Mouse (Mus musculus) frontal cortex, postnatal 36 days (tissue): ENCODE measurements at regions not wholly inside any gene's neighbourhood (a gene's known extent, or its start where the extent isn't known, plus 50 kb on each side); places are given as distances from the start of the nearest gene placed in this dataset.

Experiments used
- DNase-seq, 2 experiments: peaks; one replicate each; pipeline ENCODE4 v3.0.0; 2022; ENCODE audit warnings: low spot score in 2 of 2

DNA sequence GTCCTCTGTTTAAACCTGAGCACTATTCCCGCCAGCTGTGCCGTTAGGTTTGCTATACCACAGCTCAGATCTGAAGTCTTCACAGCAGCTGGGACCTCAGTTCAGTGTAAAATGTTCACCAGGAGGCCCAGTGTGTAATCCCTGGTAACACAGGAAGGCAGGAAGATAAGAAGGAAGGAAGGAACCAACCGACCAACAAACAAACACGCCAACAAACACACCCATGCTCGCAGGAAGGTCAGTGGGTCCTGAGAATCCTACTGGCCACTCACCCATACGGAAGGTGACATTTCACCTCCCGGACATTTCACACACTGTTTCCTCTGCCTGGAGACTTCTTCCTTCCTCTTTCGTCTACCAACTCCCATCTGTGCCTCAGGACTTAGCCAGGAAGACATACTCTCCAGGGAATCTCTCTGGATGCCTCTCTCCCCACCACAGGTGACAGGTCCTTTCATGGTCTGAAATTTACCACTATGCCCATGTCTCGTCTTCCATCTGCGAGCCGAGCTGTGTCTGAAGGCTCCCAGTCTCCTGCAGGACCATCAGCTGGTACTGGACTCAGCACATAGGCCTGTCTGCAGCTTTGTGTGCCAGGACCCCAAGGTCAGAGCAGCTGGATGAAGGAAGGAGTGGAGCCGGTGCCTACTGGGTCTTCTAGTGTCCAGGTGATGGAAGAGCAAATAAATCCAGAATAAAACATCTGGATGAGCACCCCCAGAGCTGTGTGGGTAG is 61.1 kb upstream of the Xpa start:
- DNase-seq: no peak

DNA sequence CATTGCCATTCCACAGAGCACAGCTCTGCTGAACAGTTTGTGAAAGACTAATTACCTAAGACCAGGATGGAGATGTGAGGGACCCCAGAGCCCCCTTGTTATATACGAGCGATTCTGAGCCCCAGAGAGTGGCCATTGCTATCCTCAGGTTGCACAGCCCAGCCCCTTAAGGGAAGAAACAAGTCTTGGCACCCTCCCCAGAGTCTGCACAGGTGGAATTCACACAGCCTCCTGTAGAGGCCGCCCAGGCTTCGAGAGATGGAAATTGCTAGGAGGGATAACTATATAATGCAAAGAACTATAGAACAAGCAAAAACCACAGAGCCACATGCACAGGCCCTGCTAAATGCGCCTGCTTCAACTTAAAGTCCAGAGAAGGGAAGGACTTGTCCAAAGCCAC is 62.7 kb upstream of the Xpa start:
- DNase-seq: peak; percentile 6 to 15

DNA sequence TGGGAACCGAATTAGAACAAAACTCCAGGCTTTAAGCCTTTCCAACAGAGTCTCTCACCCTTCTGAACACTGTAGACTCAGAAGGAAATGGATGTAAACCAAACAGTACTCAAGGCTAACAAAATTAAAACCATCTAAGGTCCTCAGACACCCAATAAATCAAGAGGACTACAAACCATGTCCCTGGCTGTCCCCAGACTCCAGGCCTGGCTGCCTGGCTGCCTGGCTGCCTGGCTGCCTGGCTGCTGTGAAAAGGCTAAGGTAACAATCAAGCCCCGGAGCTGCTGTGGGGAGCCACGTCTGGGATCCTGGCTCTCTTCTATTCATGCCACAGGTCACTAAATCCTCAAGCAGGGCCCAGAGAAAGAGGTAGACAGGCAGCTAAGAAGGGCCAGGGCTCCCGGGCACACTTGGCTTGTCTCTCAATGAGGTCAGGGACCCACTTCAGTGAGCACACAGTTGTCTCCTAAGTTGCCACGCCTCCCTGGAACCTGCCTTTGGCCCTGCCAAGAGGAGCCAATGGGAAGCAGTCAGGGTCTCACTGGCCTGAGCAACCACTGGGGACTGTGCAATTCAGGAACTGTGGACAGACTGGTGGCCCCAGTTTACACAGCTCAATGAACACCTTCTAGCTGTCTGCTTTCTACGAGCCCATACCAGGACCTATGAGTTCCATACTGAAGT is 72.6 kb upstream of the Xpa start:
- DNase-seq: no peak

DNA sequence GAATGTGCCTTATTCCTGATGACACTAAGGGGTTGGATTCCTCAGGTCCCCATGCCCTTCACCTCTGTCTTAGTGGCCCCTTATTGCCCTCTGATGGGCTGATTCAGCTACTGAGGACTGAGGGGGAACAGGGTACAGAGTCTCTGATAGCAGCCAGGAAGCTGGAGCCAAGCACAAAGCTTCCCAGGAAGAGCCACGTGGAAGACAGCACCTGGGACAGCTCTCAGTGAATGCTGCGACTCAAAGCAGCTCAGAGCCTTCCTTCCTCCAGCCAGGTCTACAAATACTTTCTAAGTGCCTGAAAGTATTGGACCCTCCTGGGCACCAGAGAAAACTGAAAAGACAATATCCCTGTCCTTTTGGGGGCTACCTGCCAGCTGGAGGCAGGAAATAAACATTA is 72.3 kb upstream of the Foxe1 start:
- DNase-seq: no peak

DNA sequence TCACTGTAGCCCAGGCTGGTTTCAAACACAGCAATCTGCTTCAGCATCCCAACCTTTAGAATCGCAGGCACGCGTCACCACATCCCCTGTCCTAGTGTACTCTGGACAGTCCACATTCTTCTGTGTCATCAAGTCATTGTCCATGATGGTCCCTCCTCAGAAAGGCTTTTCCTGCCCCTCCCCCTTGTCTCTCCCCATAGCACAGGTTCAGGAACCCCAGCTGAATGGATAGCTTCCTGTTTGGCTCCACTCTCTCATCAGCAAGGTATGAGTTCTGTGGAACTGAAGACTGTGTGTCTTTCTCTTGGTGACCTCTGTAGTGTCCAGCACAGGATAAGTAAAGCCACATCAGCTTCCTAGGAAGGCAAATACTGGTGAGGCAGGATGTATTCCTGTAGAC is 67.6 kb upstream of the Foxe1 start:
- no peak for DNase-seq

DNA sequence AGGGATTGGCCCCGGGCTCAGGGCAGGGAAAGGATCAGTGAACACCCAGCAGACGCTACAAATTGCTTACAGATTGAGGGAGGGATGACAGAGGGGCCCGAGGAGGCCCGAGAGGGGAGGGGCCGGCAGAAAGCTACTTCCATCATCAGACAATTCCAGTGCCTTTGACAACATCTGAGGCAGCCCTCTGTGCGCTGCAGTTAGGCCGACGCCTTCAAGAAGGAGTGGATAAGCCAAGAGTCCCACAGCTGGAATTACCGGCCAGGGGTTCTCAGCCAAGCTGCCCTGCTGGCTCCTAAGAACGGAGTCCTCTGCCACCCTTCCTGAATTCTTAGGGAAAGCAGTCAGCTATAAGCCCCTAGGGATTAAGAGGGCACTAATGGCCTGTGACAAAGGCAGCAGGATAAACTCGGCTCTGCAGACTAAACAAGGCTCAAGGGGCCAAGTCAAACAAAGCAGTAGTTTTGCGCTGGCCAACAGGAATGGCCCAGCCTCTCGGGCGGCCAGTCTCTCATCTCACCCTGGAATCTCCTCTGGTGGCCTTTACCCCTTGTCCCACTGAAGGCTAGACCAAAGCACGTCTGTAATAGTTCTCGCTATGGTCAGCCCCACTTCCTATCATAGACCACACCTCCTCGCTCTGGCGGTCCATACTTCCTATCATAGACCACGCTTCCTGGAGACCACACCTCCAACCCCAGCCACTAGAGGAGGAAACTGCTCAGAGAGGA is 66.4 kb upstream of the Foxe1 start:
- no peak for DNase-seq

DNA sequence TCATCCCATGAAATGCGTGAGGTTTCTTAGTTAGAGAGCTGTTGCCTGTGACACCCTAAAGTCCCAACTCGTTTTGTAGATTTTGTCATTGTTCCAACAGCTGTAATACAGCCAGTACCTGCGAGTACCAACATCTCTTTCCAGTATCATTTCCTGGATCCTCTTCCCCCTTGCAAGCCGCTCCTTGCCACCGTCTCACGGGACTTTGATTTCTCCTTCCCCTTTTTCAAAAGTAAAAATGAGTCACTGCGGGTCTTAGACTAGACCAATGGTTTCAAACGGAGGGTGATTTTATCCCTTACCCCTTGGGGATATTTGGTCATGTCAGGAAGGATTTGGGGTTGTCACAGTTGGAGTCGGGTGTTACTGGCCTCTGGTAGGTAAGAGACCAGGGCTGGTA is 56.5 kb upstream of the Foxe1 start:
- no peak for DNase-seq

DNA sequence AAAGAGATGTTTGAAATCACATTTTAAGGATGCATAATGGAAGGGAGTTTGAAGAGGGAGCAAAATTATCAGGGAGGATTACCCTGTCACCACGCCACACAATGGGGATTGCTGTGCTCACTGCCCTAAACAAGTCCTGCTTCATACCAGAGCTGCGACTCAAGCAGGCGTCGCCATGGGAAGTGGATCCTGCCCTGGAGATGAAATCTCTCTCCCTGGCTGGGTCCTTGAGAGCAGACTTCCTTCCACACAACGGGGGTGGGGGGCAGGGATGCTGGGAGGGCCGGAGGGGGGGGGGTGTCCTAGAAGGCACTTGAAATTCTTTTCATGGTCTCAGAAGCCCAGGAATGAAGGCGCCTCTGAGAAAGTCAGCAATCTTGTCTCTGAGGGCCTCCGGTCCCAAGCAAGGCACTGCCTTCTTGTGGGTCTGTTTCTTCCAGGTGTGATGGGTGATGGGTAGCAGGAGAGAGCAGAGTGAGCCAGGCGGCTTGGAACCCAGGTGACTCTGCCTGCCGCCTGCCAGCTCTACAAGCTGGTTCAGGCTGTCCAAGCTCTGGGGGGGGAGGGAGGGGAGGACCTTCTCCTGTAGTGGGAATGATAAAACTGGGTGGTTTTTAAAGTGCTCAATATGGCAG is 51.7 kb upstream of the Foxe1 start:
- no peak for DNase-seq
